Mouse (Mus musculus) gastrocnemius, postnatal 36 days (tissue): ENCODE results near the gene Zfhx3. TPM values are rescaled to one million over a fixed set of nuclear protein-coding genes. Genes with fewer than 3 reads are reported as not detected.

Experiments
- DNase-seq, 2 experiments: peaks; one replicate each; pipeline ENCODE4 v3.0.0; 2022
- intact Hi-C: fragments of 180-260 bp; cut with DNase I; formaldehyde crosslinking; loops from one replicate; pipeline ENCODE4 v1.15.1; 2025
- total RNA-seq, 2 experiments: library from RNA; stranded (reverse); gene quantifications; 2 replicates each; pipeline ENCODE4 v1.2.3; 2021

Gene Zfhx3
- total RNA-seq, 2 experiments from 2014 or later, result 12.7 to 13.4 TPM

- intact Hi-C loops, result no loop called here
- DNase-seq, result no peak
These were observed 480.1 kb downstream of the Zfhx3 start for GRCm38 (mm10) chr8:108422521-108422920.

GRCm38 (mm10) chr8:108424337-108424736, 481.9 kb downstream of the Zfhx3 start:
- DNase-seq, result no peak

GRCm38 (mm10) chr8:108433321-108433720, 490.9 kb downstream of the Zfhx3 start:
- no peak for DNase-seq

More at GRCm38 (mm10) chr8:108424337-108424736, 481.9 kb downstream of the Zfhx3 start:
- intact Hi-C loops, result no loop called here

GRCm38 (mm10) chr8:108434510-108434909, 492.1 kb downstream of the Zfhx3 start:
- intact Hi-C loops, result no loop called here
- no peak for DNase-seq

More at GRCm38 (mm10) chr8:108433321-108433720, 490.9 kb downstream of the Zfhx3 start:
- intact Hi-C loops, result no loop called here

- intact Hi-C loops, result no loop called here
- DNase-seq, result no peak
These were observed 493.9 kb downstream of the Zfhx3 start for GRCm38 (mm10) chr8:108436336-108436735.

- intact Hi-C loops, result no loop called here
- DNase-seq, result no peak
These were observed 494.9 kb downstream of the Zfhx3 start for GRCm38 (mm10) chr8:108437316-108437830.

- intact Hi-C loops, result no loop called here
- DNase-seq, result no peak
These were observed 498.0 kb downstream of the Zfhx3 start for GRCm38 (mm10) chr8:108440476-108440875.

GRCm38 (mm10) chr8:108450847-108451246, 508.4 kb downstream of the Zfhx3 start:
- intact Hi-C loops, result no loop called here
- DNase-seq, result no peak

- no peak for DNase-seq
- intact Hi-C loops, result no loop called here
These were observed 512.3 kb downstream of the Zfhx3 start for GRCm38 (mm10) chr8:108454561-108455311.

GRCm38 (mm10) chr8:108466653-108467052, 524.2 kb downstream of the Zfhx3 start:
- DNase-seq, result no peak
- intact Hi-C loops, result no loop called here

- intact Hi-C loops, result no loop called here
These were observed 525.0 kb downstream of the Zfhx3 start for GRCm38 (mm10) chr8:108467172-108468035.

GRCm38 (mm10) chr8:108470269-108470668, 527.8 kb downstream of the Zfhx3 start:
- intact Hi-C loops, result no loop called here

More at GRCm38 (mm10) chr8:108467172-108468035, 525.0 kb downstream of the Zfhx3 start:
- no peak for DNase-seq

GRCm38 (mm10) chr8:108474556-108474955, 532.1 kb downstream of the Zfhx3 start:
- no peak for DNase-seq

More at GRCm38 (mm10) chr8:108470269-108470668, 527.8 kb downstream of the Zfhx3 start:
- DNase-seq, result no peak

GRCm38 (mm10) chr8:108478131-108478530, 535.7 kb downstream of the Zfhx3 start:
- intact Hi-C loops, result no loop called here
- DNase-seq, result no peak

More at GRCm38 (mm10) chr8:108474556-108474955, 532.1 kb downstream of the Zfhx3 start:
- intact Hi-C loops, result no loop called here

- intact Hi-C loops, result no loop called here
- no peak for DNase-seq
These were observed 537.7 kb downstream of the Zfhx3 start for GRCm38 (mm10) chr8:108480141-108480540.

- intact Hi-C loops, result no loop called here
- DNase-seq, result no peak
These were observed 538.8 kb downstream of the Zfhx3 start for GRCm38 (mm10) chr8:108481167-108481815.

- no peak for DNase-seq
- intact Hi-C loops, result no loop called here
These were observed 553.7 kb downstream of the Zfhx3 start for GRCm38 (mm10) chr8:108496101-108496500.

- intact Hi-C loops, result no loop called here
These were observed 564.3 kb downstream of the Zfhx3 start for GRCm38 (mm10) chr8:108506779-108507178.

GRCm38 (mm10) chr8:108507769-108508168, 565.3 kb downstream of the Zfhx3 start:
- DNase-seq, result no peak
- intact Hi-C loops, result no loop called here

More at GRCm38 (mm10) chr8:108506779-108507178, 564.3 kb downstream of the Zfhx3 start:
- DNase-seq, result no peak

- intact Hi-C loops, result no loop called here
- no peak for DNase-seq
These were observed 568.3 kb downstream of the Zfhx3 start for GRCm38 (mm10) chr8:108510641-108511325.
